Mouse (Mus musculus): ENCODE measurements around the gene Clstn1.
"Not testable (repeated sequence)": the region's sequence is repeated elsewhere in the genome, so short reads cannot be mapped to it uniquely, and the experiment has no call there.

Clstn1 gene

DNA sequence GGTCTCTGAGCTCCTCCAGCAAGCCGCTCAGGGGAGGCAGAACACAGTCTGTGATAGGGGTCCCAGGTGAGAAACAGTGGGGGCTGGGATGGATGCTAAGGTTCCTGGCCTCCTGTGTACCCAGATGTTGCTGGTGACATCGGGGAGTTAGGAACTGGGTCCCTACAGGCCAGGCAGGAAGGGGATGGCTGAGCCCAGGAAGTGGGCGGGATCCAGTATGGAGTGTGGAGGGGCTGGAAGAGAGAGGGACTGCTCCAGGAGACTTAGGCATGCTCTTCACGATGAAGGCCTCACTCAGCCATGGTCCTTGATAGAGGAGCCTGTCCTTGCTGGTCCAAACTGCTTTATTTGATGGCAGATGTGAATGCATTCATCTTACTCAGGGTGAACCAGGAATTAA lies 13.9 kb downstream of the Clstn1 start:
- DNase-seq (ENCODE audit: low spot score): no peak

- no peak for DNase-seq (ENCODE audit: low spot score)
Measured at GRCm38 (mm10) chr4:149601484-149601883, 15.2 kb downstream of the Clstn1 start.

DNA sequence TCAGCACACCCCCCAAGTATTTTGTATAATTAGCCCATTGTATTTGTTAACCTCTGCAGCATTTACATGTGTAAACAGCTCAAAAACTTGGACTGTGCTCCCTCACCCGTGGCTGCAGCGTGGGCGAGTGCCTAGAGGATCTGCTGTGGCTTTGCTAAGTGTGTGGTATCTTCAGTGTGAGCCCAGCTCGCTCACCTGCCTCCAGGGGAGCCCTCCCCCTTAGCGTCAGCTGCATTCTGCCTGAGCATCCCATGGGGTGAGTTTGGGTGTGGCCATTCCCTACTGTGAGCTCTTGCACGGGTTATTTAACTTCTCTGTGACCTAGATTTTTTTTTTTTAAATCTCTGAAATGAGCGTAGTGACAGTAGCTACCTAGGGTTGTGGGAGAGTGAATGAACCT lies 16.0 kb downstream of the Clstn1 start:
- DNase-seq (ENCODE audit: low spot score): no peak

DNA sequence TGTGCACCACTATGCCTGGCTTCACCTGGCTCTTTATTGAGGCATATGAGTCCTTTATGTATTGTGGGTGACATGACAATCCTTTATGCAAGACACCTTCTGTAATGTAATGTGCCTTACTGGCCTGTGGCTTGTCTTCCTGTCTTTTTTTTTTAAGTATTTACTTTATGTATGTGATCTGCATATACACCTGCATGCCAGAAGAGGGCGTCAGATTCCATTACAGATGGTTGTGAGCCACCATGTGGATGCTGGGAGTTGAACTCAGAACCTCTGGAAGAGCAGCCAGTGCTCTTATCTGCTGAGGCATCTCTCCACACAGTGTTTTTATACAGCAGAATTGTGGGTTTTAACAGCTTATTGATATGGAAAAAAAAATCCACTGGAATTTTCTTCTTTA lies 17.6 kb downstream of the Clstn1 start:
- no peak for DNase-seq (ENCODE audit: low spot score)

- DNase-seq (ENCODE audit: low spot score): no peak
Measured at GRCm38 (mm10) chr4:149604518-149604917, 18.2 kb downstream of the Clstn1 start.

DNA sequence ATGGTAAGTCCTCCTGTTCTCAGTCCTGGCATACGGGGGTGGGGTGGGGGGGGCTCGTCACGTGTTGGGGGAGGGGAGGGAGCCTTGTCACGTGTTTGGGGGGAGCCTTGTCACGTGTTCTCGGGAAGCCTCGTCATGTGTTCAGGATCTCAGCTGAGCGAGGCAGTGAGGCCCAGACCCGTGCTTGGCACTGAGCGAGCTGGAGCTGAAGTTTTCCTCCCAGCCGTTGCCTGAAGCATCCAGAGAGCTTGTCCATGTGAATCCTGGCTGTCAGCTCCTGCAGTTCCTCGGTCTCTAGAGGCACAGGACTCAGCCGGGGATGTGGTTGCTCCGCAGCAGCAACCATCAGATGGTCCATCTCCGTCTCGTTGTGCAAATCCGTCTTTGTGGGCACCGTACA lies 19.8 kb downstream of the Clstn1 start:
- DNase-seq (ENCODE audit: low spot score): no peak

DNA sequence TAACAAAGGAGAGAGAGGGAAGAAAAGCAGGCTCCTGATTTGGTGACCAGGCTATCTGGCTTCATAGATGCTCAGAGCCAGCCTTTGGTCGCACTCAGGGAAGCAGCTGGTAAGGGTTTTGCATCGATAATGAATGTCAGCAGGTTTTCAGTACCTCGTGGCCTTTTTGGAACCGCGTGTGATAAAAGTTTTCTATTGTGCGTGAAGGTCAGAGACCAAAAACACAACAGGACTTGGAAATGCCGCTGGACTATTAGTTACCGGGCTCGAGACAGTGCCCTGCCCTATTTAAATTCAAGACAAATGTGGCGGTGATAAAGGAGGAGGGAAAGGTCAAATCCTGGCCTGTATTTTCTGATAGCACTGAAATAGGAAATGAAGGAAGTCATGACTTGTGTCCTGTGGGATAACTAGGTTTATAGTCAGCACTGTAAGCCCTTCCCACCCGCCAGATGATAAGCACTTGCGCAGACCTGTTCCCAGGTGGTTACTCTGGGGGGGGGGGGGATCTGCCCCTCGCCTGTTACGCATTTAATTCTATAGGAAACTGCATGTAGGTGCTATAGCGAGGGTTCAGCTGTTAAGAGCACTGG lies 20.6 kb downstream of the Clstn1 start:
- no peak for DNase-seq (ENCODE audit: low spot score)

GRCm38 (mm10) chr4:149607591-149608308 lies 21.5 kb downstream of the Clstn1 start:
- no peak for DNase-seq (ENCODE audit: low spot score)

DNA sequence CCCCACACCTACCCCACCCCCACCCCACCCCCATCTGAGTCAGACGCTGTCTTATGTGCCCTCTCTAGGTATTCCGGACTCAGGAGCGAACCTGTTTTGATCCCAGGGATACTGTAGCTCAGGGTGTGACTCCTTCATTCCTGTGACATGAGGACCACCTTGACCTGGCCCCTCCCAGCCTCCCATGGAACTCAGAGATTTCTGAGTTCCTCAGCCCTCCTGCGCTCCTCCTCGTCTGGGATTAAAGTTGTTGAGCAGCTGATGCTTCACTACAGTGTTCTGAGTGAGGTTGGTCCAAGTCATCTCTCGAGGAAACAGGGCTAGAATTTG lies 22.0 kb downstream of the Clstn1 start:
- no peak for DNase-seq (ENCODE audit: low spot score)

DNA sequence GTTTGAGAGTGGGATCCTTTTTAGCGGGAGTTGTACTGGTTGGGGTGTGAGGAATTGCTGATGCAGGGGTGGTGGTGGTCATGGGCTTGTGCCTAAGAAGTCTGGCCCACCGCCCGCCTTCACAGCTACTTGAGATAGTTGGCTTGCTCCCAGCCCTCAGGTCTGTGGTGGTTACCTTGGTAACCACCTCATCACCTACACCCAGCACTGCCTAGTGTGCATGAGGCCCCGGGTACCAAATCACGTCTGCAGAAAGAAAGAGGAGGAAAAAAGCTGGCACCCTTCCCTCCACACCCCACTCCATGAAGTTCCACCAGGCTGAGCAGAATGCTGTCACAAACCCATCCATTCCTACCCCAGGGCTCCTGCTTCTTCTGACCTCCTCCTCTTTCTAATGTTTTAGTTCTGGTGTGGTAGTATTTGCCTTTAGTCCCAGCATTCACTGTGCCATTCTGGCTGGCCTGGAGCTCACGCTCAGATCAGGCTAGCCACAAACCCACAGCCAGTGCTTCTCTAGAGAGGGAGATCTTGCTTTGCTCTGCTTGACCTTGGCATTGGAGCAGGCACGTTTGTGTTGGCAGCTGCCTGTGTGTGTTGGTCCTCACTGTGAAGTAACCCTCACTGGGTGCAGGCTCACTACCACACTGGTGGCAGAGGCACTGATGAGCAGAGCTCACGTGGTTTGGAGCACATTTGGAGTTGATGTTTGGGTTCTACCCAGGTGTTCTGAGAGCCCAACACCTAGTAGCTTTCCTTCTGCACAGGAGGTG lies 23.2 kb downstream of the Clstn1 start:
- DNase-seq (ENCODE audit: low spot score): no peak

- peak; percentile 21 for DNase-seq (ENCODE audit: low spot score)
Measured at GRCm38 (mm10) chr4:149611376-149612044, 25.2 kb downstream of the Clstn1 start.

DNA sequence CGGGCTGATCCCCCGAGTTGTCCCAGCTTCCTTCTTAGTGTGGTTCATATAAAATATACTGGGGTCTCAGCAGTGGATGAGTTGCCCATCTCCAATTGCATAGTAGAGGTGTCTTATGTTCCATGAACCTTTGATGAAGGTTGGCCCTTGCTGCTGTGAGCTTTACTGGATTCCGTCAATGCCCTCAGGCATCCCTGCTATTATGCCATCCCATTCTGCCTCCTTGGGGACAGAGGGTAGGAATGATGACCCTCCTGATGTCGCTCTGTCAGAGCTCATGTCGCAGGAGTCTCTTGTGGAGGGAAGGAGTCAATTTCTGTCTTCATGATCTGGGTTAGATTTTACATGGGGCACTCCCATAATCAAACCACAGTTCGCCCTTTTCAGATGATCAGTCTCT lies 27.2 kb downstream of the Clstn1 start:
- DNase-seq (ENCODE audit: low spot score): not testable (repeated sequence)

GRCm38 (mm10) chr4:149614869-149615268 lies 28.6 kb downstream of the Clstn1 start:
- DNase-seq (ENCODE audit: low spot score): no peak

- DNase-seq (ENCODE audit: low spot score): not testable (repeated sequence)
Measured at GRCm38 (mm10) chr4:149616999-149617398, 30.7 kb downstream of the Clstn1 start.

GRCm38 (mm10) chr4:149619988-149620387 lies 33.7 kb downstream of the Clstn1 start:
- no peak for DNase-seq (ENCODE audit: low spot score)

- no peak for DNase-seq (ENCODE audit: low spot score)
Measured at GRCm38 (mm10) chr4:149621286-149621685, 35.0 kb downstream of the Clstn1 start.

DNA sequence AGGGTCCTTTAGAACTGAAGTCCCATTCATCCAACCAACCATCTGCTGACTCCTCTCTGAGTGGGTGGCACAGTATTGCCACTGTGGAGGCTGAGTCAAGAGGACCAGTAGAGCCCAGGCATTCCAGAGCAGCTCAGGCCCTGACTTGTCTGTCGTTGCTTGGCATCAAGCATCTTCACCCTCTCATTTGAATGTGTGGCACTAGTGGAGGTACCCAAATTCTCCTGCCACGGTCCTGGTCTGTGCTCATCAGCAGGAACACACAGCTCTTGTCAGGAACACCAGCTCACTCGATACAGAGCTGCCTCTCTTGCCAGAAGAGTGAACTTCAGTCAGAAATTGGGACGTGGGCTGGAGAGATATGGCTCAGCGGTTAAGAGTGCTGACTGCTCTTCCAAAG lies 37.4 kb downstream of the Clstn1 start:
- no peak for DNase-seq (ENCODE audit: low spot score)

DNA sequence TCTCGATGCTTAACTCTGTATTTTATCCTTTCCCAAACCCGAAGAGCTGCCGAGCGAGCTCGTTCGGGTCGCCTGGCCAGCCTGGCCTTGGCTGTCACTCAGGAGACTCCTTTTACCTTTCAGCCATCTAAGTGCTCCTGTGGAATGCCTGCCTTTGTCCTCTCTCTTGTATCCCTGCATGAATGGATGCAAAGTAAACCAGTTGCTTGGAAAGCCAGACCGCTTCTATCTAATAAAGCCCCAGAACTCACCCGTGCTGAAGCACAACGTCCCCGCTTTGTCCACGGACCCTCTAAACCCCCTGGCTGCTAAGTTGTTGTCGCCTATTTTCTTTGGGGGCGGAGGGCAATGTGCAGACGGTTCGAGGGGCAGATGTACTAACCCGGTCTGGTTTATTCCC lies 40.5 kb downstream of the Clstn1 start:
- DNase-seq (ENCODE audit: low spot score): no peak

DNA sequence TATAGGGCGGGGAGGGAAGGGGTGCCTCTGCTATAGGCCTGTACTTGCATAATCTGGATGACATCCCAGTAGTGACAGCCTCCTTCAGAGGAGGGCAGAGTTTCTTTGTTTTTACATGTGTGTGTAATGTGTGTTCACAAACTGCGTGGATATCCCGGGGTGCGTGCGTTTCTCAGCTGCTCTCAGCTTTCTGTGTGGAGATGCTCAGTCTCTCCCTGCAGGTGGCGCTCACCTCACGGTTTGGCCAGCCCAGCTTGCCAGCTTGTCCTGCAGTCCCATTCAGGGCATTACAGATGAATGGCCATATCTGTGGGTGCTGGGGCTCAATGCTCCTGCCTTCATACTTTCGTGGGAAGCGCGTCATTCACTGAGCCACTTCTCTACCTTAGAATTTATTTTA lies 42.1 kb downstream of the Clstn1 start:
- DNase-seq (ENCODE audit: low spot score): peak; percentile 30

GRCm38 (mm10) chr4:149628810-149629209 lies 42.5 kb downstream of the Clstn1 start:
- DNase-seq (ENCODE audit: low spot score): no peak

- peak; percentile 67 for DNase-seq (ENCODE audit: low spot score)
Measured at GRCm38 (mm10) chr4:149632670-149633307, 46.5 kb downstream of the Clstn1 start.

DNA sequence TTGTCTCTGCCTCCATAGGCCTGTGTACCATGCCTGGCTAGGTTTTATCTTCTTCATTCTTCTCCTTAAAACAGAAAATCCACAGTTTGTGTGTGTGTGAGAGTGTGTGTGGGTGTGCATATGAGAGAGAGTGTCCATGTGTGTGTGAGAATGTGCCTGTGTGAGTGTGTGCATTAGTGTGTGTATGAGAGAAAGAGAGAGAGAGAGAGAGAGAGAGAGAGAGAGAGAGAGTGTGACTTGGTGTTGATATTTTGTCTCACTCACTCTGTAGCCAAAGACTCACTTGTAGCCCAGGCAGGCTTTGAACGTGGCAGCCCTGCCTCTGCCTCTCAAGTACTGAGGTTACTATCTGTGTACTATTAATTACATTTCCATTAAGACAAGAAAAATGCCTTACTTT lies 47.9 kb downstream of the Clstn1 start:
- no peak for DNase-seq (ENCODE audit: low spot score)

Data from c-Kit-positive CD71-positive TER-119-positive erythroid progenitor cells, embryonic 14.5 days (primary cell).